Mouse (Mus musculus): ENCODE results near the gene Gm6583.

Gm6583 gene

DNA sequence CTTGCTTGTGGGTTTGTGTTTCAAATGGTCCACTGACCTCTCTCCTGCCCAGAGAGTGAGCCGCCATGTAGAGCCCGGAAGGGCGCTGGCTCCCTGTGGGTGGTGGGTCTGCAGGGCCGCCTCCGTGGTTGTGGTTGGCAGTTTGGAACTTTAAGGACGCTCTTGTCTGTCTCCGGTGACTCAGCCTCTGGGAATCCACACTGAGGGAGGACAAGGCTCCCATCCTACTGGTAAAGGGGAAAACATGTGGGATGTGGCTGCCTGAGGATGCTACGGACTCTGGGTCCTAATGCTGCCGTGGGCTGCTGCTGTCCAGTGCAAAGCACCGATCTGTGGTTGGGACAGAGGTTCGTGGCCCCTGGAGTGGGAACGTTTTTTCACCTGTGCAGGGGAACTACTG, 12.1 kb upstream of the Gm6583 start:
- no peak for DNase-seq (ENCODE audit: low spot score)

DNA sequence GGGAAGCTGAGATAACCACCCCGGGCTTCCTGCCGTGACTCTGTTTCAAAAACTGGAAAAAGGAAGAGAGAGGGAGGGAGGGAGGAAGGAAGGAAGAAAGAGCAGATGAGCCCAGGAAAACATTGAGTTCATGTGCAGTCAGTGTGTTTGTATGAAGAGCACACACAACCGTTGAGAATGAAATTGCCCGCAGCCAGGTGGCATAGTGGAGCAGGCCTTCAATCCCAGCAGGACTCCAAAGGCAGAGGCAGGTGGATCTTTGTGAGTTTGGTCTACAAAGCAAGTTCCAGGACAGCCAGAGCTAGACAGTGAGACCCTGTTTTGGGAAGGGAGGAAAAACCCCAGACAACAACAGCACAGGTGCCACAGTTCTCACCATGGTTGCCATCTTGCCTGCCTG, 11.5 kb upstream of the Gm6583 start:
- DNase-seq (ENCODE audit: low spot score): no peak

DNA sequence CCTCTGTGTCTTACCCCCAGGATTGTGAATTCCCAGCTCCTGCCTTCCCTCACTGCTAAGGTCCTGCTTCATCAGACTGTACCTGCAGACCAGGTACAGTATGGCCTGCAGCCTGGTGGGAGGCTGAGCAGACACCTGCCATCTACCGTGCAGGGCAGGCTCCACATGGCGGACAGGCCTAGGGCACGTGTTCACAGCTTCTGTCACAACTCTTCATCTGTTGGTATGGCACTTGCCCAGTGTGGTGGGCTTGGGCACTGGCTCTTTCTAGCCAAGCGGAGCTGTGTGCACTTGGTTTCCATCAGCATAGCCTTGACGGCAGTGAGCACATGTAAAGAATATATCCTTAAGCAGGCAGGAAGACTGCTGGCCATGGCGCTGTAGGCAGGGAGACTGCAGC, 11.0 kb upstream of the Gm6583 start:
- no peak for DNase-seq (ENCODE audit: low spot score)

DNA sequence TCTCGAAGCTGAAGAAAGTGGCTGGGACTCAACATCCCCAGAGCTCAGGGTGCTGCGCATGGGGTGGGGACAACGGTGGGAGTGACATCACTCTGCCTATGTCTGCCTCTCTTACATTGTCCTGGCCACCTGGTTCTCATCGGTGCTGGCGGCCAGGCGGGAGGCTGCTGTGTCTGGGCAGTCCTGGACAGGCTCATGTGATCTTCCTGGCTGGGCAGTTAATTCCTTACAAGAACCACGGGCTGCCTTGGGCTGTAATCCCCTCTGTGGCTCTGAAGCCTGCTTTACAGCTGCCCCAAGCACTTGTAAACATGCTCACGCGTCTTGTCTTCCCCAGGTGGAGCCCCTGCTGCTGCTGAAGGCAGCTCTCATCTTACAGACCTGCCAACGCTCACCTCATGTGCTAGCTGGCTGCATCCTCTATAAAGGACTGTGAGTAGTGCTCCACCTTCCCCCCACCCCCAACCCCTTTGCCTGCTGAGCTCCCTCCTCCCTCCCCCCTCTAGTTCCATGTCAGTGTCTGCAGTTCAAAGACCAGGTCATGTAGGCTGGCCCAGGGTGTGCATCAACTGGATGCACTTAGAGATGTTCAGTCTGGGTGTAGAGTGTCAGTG, 8.5 kb upstream of the Gm6583 start:
- no peak for DNase-seq (ENCODE audit: low spot score)

DNA sequence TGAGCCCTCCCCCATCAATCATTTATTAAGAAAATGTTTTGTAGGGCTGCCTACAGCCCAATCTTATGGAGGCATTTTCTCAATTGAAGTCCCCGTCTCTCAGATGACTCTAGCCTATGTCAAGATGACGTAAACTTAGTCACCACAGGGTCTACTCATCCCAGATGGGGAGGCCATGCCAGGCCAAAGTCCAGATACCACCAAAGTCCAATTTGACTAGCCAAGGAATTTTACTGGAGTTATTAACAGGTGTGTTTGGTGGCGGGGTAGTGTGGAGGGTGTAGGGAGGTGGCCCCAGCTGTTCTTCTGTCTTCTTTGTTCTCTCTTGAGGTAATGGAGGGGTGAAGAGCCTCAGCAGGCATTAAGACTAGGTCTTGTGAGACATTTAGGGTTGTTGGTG, 4.2 kb upstream of the Gm6583 start:
- DNase-seq (ENCODE audit: low spot score): no peak

DNA sequence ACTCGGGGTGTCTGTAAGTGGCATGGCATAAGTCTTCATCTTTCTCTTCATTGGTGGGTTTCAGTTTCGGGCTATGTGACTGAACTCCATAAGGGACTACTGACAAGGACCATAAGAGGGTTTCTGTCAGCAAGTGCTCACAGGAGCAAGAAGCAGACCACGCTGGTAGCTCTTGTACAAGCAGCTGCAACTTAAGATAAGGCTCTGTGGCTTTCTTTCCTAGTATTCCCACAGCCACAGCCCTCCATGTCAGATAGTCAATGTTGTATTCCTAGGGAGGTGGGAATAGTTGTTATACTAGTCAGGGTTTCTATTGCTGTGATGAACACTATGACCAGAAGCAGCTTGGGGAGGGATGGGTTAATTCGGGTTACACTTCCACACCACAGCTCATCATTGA, 3.7 kb upstream of the Gm6583 start:
- no peak for DNase-seq (ENCODE audit: low spot score)

DNA sequence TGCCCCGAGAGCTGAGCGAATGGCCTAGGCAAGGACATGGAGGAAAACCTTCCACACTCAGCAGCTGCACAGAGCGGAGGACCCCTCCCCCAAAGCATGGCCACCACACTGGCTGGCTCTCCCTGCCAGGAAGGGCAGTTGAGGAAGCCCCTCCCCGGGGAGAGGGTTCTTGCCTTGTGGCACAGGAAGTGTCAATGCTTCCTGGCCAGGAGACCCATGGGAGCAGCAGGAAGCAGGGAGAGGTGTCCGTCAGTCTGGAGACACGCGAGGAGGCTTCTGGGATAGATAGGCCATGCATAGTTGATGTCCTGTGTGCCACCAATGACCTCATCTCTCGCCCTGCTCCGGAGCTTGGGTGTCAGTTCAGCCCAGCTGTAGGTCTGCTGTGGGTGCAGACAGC, 489 bp upstream of the Gm6583 start:
- DNase-seq (ENCODE audit: low spot score): no peak

DNA sequence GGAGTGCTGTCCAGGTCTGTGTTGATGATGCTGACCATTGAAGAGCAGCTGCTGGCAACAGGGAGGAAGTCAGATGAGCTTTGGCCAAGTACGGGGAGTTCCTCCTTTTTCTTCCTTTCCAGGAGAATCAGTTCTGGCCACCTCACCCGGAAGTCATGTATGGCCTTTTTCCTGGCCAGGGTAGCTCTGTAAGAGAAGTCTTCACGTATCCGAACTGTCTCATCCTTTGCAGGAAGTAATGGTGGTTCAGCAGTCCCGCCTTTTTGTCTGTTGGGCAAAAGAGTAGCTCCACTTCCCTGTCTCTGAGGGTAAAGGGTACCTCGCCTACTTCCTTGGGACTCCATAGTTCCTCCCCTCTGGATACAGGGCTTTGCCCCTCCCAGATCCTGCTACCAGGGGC, 340 bp downstream of the Gm6583 start:
- DNase-seq (ENCODE audit: low spot score): no peak

DNA sequence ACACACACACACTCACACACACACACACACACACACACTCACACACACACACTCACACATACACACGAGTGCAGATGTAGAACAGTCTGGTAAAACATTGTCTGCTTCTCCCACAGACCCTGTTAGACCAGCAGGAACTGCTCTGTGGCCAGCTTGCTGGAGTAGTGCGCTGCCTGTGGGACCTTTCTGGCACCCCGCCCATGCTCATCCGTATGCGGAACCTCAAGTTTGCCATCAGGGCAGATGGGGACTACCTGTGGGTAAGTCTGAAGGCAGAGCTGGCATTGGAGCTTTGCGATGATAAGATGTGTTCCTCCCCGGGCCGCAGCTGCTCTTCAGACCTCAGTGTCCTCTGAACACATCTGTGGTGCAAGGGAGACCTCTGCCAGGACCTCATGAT, 6.7 kb downstream of the Gm6583 start:
- no peak for DNase-seq (ENCODE audit: low spot score)

DNA sequence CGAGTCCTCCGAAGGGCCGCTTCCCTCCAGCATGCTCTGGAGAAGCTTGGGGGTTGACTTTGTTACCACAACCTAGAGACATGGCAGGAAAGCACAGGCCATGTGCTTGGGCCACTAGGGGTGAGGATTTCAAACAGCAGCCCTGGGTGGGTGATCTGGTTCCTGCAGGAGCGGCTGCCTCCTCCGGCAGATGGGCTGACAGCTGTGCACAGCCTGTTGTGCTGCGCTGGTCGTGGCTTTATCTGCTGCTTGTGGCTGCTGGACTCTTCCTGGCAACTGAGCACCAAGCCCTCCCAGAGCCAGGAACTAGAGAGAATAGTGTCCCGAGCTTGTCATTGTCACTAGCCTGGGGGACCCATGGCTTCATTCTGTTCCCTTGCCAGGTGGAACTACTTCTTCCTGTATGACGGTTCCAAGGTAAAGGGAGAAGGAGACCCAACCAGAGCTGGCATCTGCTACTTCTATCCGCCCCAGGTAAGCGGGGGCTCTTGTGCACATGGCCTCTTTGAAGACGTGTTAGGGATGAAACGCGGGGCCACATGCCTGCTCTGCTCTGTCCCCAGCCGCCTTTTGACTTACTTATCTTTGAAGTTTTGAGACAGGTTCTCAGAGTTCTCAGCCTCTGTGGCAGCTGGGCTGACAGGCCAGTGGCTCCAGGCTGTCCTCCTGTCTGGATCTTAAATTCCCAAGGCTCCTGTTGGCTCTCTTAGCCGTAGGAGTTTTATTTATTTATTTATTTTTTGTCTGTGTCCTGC, 9.4 kb downstream of the Gm6583 start:
- DNase-seq (ENCODE audit: low spot score): no peak

DNA sequence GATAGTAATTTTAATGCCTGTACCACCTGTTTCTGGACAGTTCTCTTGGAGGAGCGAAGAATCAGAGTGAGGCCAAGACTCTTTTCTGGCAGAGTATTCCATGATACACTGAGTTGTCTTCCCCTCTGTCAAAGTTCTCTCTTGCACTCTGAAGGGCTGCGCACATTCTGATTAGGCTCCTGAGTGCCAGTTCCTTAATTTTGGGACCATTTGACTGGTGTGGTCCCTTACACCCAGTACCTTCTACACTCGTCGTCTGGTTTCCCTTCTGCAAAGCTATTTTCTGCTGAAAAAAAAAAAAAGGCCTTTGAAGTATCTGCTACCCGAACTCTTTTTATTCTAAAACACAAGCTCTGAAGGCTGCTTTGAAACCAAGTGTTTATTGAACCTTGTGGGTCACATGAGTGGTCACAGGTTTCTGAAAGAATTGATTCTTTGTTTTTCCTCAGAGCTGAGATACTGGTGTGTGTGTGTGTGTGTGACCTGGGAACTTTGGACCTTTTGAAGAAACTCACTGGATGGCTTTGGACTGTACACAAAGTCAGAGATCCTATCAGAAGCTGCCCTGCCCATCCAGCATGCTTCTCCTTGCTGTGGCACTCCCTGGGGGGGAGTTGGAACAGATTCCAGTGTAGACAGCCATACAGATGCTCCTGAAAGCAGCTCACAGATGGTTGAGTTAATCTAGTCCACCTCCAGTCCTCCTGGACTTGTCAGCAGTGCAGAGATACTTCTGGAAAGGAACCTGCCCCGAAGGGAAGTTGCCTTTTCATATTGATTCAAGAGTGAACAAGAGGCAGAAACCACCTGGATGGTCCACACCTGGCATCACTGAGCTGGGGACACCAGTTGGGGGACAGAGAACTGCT, 11.5 kb downstream of the Gm6583 start:
- no peak for DNase-seq (ENCODE audit: low spot score)

DNA sequence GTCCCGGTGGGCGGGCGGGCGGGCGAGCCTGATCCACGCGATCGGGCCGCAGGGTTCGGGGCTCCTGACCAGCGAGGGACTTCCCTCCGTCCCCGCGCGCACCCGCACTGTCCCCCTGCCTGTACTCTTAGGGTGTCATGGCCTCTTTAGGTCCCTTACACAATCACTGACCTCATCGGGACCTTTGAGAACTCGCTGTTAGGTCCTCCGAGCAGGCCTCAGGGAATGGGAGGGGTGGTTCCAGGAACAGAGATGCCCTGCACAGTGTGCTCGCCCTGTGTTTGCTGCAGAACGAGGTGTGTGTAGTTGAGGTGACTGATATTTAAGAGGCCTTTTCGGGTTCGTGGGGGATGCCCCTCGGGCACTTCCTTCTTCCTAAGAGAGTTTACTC, 12.6 kb downstream of the Gm6583 start:
- DNase-seq (ENCODE audit: low spot score): no peak

DNA sequence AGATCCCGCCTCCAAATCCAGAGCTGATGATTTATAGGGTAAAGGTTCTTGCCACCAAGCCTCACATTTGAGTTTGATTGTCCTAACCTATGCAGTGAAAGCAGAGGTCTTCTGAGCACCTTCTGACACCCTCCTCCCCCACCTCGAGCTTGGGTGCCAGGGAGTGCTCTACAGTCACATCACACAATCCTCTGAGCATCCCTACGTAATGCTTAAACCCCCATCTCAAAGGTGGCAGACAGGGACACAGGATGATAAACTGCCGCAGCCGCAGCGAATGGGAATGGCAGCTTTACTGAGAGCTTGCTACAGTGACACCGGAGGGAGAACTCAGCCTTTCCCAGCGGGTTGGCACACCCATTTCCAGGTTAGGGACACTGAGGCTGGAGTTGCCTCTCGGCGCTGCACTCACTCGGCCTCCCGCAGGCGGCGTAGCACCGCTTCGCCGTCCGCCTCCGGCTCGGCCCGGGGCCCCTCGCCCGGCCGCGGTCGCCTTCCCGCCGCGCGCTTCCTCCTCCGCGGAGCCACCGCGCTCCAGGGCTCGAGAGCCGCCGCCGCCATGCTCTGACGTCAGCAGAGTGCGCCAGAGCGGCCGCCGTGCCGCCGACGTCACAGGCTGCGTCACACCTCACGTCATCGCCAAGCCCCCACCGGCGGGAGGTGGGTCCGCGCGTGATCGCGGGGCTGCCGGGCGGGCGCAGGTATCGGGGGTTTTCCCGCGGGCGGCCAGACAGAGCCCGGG, 13.2 kb downstream of the Gm6583 start, which contains the start of the genes Srrd and Hps4:
Gene Srrd, minus strand, starts transcription at position 578 of the 742 bp plus-strand sequence.
Gene Hps4, plus strand, starts transcription at position 621 of the 742 bp plus-strand sequence.
- DNase-seq (ENCODE audit: low spot score): peak; percentile 88

DNA sequence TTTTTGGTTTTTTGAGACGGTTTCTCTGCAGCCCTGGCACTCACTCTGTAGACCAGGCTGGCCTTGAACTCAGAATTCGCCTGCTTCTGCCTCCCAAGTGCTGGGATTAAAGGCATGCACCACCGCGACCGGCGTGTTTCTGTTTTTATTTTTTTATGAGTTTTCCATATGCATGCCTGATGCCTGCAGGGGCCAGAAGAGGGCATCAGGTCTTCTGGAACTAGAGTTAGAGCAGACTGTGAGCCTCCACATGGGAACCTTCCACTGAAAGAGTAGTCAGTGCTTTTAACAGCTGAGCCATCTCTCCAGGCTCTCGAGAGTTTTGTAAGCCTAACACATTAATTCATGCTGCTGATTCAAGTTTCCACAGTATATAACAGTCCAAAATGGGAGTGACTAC, 16.6 kb downstream of the Gm6583 start:
- no peak for DNase-seq (ENCODE audit: low spot score)

DNA sequence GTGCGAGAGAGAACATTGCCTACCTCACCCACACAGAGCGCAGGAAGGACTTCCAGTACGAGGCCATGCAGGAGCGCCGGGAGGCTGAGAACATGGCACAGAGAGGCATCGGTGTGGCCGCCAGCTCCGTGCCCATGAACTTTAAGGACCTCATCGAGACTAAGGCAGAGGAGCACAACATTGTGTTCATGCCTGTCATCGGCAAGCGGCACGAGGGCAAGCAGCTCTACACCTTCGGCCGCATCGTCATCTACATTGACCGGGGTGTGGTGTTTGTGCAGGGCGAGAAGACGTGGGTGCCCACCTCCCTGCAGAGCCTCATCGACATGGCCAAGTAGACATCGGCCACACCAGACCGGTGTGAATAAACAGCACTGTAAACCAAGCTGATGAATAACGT, 18.8 kb downstream of the Gm6583 start:
- no peak for DNase-seq (ENCODE audit: low spot score)

DNA sequence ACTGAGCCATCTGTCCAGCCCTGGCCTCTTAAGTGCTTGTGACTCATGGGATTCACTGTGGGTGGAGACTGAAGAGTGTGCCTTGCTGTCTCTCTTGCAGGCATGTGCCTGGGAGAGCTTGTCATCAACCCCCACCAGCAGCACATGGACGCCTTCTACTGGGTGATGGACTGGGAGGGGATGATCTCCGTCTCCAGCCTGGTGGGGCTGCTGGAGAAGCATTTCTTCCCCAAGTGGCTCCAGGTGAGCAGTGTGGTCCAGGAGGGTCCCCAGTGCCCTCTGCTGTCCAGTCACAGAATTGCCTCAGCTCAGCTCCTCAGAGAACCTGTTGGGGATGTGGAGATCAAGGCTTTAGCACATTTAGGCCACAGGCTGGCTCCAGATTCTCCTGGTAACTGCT, 20.4 kb downstream of the Gm6583 start:
- DNase-seq (ENCODE audit: low spot score): peak; percentile 35

DNA sequence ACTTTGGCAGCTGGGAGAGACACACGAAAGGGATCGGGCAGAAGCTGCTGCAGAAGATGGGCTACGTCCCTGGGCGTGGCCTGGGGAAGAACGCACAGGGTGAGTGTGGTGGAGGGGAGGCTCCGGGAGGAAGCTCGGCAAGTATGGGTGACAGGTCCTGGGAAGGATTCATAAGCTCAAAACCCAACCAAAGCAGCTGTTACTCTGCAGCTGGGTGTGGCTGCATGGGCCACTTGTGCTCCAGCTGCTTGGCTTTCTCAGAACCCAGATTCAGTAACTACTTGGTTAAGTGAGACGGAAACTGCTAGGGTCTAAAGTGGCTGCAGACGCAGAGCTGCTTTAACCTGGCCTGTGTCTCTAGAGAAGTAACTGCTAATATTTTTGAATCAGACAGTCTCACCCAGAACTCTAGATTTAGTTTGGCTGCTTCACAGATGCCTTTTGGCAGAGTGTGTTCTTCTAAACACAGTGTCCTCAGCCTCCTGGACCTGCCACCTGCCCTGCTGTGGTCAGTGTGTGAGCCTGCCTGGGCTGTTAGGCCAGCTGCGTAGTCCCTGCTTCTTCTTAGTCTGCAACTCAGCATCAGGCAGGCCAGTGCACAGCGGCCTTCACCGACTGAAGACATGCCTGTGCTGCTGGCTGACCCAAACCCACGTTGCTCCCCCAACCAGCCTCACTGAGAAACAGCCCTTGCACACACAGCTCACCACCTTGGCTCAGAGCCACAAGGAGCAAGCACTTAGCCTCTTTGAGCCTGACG, 25.8 kb downstream of the Gm6583 start:
- no peak for DNase-seq (ENCODE audit: low spot score)

DNA sequence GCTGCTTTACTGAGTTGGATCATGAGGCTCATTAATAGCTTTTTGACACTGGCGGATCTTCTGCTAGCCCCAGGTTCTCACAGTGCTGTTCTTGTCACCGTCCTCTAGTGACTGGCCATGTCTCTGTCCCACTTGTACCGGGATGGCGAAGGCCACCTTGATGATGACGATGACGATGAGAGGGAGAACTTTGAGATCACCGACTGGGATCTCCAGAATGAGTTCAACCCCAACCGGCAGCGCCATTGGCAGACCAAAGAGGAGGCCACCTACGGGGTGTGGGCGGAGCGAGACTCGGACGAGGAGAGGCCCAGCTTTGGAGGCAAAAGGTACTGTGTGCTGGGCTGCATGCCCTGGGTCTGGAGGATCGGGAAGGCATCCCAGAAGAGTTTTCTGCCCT, 28.0 kb downstream of the Gm6583 start:
- DNase-seq (ENCODE audit: low spot score): no peak

DNA sequence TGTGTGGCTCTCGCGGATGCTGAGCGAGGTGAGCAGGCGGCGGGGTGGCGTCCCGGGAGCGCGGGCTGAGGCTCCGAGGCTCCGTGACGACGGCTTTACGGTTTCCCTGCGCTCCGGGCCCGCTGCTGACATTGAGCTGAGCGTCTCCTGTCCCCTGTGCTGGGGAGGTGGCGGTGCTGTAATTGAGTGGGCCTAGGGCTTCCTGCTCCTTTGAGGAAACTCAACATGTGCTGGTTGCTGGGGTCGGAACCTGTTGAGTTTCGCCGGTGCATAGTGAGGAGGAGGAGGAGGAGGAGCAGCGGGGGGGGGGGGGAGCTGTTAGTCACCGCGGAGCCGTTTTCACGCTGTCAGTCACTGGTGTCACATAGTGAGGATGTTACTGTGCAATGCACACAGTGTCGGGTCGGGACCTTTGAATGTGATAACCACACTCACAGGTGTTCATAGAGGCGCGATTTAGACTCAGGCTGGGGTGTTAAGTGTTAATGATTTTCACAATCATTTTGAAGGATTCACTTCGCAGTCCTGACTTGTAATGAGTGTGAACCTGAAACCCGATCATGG, 29.3 kb downstream of the Gm6583 start:
- no peak for DNase-seq (ENCODE audit: low spot score)

DNA sequence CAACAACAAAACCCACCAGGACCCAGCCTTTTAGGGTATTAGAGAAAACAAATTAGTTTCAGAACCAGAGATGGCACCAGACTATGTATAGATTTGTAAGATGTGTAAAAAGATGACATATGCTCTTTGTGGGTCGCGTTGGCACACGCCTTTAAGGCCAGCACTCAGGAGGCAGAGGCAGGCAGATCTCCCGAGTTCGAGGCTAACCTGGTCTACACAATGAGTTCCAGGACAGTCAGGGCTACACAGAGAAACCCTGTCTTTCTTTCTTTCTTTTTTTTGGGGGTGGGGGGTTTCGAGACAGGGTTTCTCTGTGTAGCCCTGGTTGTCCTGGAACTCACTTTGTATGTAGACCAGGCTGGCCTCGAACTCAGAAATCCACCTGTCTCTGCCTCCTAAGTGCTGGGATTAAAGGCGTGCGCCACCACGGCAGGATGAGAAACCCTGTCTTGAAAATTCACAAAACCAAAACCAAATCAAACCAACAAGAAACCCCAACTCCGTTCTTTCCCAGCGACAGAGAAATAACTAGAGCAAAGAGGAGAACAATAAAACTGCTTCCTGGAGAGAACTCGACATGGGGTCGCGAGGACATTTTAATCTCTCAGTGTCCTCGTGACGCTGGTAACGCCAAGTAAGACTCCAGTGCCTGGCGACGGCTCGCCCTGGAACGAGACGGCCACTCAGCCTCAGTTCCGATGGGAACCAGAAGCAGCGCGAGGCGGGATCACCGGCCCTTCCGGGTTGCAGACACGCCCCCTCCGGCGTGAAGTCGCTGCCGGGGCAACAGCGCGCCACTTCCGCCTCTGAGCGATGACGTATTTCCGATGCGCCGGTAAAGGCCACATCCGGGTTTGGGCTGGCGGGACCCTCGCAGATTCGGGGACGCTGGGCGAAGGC, 30.0 kb downstream of the Gm6583 start, which contains the start of gene Tfip11:
Gene Tfip11, plus strand, starts transcription at position 813 of the 900 bp plus-strand sequence.
- DNase-seq (ENCODE audit: low spot score): peak; percentile 96
